Mouse (Mus musculus): ENCODE measurements at regions not wholly inside any gene's neighbourhood (a gene's known extent, or its start where the extent isn't known, plus 50 kb on each side); places are given as distances from the start of the nearest gene placed in this dataset.

DNA sequence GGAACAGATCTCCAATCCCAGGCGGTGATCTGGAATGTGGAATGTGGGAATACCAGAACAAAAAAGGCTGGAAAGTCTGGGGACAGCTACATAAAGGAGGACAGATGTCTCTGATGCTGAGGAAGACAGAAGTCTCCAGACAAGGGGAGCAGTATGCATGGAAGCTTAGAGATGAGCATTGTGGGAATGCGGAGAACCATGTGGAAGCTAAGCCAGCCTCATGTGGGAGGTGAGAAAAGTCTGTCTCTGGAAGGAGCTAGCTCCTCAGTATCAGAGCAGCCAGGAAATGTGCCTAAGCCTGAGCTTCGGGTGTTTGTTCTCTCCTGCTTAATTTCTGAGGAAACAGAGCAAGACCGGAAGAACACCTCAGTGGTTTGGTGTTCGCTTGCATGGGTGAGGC lies 53.4 kb upstream of the Cdh5 start:
- Histone ChIP-seq H3K36me3 (replicated peaks; ENCODE audit: control insufficient read depth, insufficient read depth, low read depth, low read length) (no peaks in the 10 kb centered on the region), H3K27me3 (ENCODE audit: control insufficient read depth, insufficient read depth, low read length) (no peaks in the 10 kb centered on the region; the same call in 1 of the 2 replicates), H3K9ac (replicated peaks; ENCODE audit: low read length) (no peak overlapping the region), H3K9me3 (replicated peaks; ENCODE audit: control insufficient read depth, low read length) (no peaks in the 10 kb centered on the region), H3K4me1 (ENCODE audit: control insufficient read depth, insufficient read depth, low read length) (no peaks in the 10 kb centered on the region), H3K4me3 (ENCODE audit: low read depth, low read length) (no peak overlapping the region), H3K27ac (replicated peaks; ENCODE audit: low read depth, low read length) (no peak overlapping the region), H3K4me2 (ENCODE audit: low read depth, low read length) (no peak overlapping the region)
- WGBS: 77% methylated on average over 5 of the region's 5 CpGs
- no peak for DNase-seq (ENCODE audit: low spot score)
- no peak for ATAC-seq (replicated peaks; ENCODE audit: insufficient number of reproducible peaks, low FRiP score, low TSS enrichment, low read depth)

DNA sequence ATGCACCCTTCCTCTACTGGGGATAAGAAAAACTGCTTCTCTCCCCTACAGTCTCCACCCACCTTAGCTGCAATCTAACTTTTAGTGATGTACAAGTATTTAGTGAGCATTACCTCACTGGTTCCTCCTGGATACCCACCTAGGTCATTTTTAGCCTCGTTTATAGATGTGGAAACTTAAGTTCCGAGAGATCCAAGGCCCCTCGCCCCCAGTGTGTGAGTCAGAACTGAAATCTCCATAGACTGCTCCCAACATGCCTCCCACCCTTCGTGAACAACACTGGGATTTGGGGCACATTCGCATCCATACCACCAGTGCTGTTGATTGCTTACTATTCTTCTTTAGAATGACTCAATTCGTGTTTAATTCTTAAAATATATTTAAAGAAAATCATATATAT lies 52.2 kb upstream of the Cdh5 start:
- no peaks in the 10 kb centered on the region; the same call in 1 of the 2 replicates for H3K27me3 ChIP-seq (ENCODE audit: control insufficient read depth, insufficient read depth, low read length)
- H3K4me1 ChIP-seq (ENCODE audit: control insufficient read depth, insufficient read depth, low read length): no peaks in the 10 kb centered on the region
- H3K27ac ChIP-seq (replicated peaks; ENCODE audit: low read depth, low read length): no peak overlapping the region
- DNase-seq (ENCODE audit: low spot score): no peak
- no peaks in the 10 kb centered on the region for H3K36me3 ChIP-seq (replicated peaks; ENCODE audit: control insufficient read depth, insufficient read depth, low read depth, low read length)
- WGBS: 86% methylated on average over 6 of the region's 6 CpGs
- H3K9ac ChIP-seq (replicated peaks; ENCODE audit: low read length): no peak overlapping the region
- H3K9me3 ChIP-seq (replicated peaks; ENCODE audit: control insufficient read depth, low read length): no peaks in the 10 kb centered on the region
- H3K4me3 ChIP-seq (ENCODE audit: low read depth, low read length): no peak overlapping the region
- H3K4me2 ChIP-seq (ENCODE audit: low read depth, low read length): no peak overlapping the region
- no peak for ATAC-seq (replicated peaks; ENCODE audit: insufficient number of reproducible peaks, low FRiP score, low TSS enrichment, low read depth)

GRCm38 (mm10) chr8:104050694-104051539 lies 50.5 kb upstream of the Cdh5 start:
- no peak overlapping the region for H3K4me2 ChIP-seq (ENCODE audit: low read depth, low read length)
- ATAC-seq (replicated peaks; ENCODE audit: insufficient number of reproducible peaks, low FRiP score, low TSS enrichment, low read depth): peak; percentile 31; the same call in 1 of the 2 replicates

DNA sequence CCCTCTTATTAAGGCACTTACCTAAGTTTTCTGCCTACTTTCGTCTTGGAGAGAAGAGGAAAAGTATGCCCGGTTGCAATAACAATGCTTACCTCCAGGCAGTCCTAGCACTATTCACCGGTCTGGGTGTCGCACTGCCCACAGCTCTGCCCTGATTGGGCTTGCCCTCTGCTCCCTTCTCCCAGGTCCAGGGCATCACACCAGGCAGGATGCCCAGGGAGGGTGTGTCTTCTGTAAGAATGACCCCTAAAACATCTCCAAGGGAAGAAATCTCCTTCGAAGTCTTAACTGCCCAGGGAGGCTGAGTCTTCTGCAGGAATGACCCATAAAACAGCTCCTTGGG lies 49.9 kb upstream of the Cdh5 start:
- Histone ChIP-seq H3K27ac (replicated peaks; ENCODE audit: low read depth, low read length) (no peak overlapping the region), H3K36me3 (replicated peaks; ENCODE audit: control insufficient read depth, insufficient read depth, low read depth, low read length) (no peaks in the 10 kb centered on the region), H3K9ac (replicated peaks; ENCODE audit: low read length) (no peak overlapping the region), H3K4me3 (ENCODE audit: low read depth, low read length) (no peak overlapping the region), H3K4me1 (ENCODE audit: control insufficient read depth, insufficient read depth, low read length) (no peaks in the 10 kb centered on the region), H3K4me2 (ENCODE audit: low read depth, low read length) (no peak overlapping the region), H3K9me3 (replicated peaks; ENCODE audit: control insufficient read depth, low read length) (no peaks in the 10 kb centered on the region), H3K27me3 (ENCODE audit: control insufficient read depth, insufficient read depth, low read length) (no peaks in the 10 kb centered on the region; the same call in 1 of the 2 replicates)
- 60% methylated on average over 5 of the region's 5 CpGs for WGBS
- no peak for DNase-seq (ENCODE audit: low spot score)
- no peak for ATAC-seq (replicated peaks; ENCODE audit: insufficient number of reproducible peaks, low FRiP score, low TSS enrichment, low read depth)

More at GRCm38 (mm10) chr8:104050694-104051539, 50.5 kb upstream of the Cdh5 start:
- Histone ChIP-seq H3K4me3 (ENCODE audit: low read depth, low read length) (no peak overlapping the region), H3K36me3 (replicated peaks; ENCODE audit: control insufficient read depth, insufficient read depth, low read depth, low read length) (no peaks in the 10 kb centered on the region), H3K9me3 (replicated peaks; ENCODE audit: control insufficient read depth, low read length) (no peaks in the 10 kb centered on the region), H3K9ac (replicated peaks; ENCODE audit: low read length) (no peak overlapping the region), H3K27ac (replicated peaks; ENCODE audit: low read depth, low read length) (no peak overlapping the region), H3K27me3 (ENCODE audit: control insufficient read depth, insufficient read depth, low read length) (no peaks in the 10 kb centered on the region; the same call in 1 of the 2 replicates), H3K4me1 (ENCODE audit: control insufficient read depth, insufficient read depth, low read length) (no peaks in the 10 kb centered on the region)
- peak; percentile 84 for DNase-seq (ENCODE audit: low spot score)
- WGBS: 32% methylated on average over 15 of the region's 15 CpGs

Data from embryonic facial prominence, embryonic 11.5 days (tissue).